Mouse (Mus musculus) frontal cortex, adult (tissue): Measurements from ENCODE around the gene Ppp1r2.

Source experiments
- ATAC-seq: cut with Nextera tagmentation; 2 replicates; pipeline ENCODE4 v1.9.2; 2017; ENCODE audit warnings: mild to moderate bottlenecking, moderate library complexity, mixed read lengths; ENCODE audit not compliant: low TSS enrichment

Gene Ppp1r2

DNA sequence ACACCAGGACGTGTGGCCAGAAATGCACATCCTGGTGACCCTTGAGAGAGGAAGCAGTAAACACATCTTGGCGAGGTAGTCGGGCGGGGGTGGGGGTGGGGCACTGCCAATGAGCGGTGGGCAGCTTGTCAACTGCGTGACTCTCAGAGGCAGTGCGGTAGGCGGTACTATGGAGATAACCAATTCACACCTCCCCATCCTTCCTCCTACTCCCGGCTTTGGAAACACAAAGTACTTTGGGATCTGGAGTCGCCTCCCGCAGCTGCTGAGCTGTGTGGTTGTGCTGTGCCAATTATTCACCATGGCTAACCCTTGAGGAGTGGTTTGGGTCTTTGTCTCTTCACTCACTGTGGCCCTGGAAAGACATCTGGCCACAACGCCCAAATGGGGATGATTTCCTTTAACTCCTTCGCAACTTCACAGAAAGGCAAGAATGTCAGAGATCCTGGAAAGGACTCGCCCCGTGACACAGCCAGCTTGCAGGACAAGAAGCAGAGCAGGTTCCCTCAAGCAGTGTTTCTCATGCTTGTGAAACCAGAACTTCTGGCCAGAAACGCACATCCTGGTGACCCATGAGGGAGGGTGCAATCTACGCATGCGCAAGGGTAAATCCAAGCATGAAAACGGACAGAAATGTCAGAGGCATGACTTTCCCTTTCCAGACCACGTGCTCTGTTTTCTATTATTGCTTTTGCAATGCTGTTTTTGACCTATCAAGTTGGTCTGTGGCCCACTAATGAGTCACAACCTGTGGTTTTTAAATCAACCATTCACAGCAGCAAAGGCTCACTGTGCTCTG lies 41.3 kb downstream of the Ppp1r2 start:
- ATAC-seq = peak; percentile 87

DNA sequence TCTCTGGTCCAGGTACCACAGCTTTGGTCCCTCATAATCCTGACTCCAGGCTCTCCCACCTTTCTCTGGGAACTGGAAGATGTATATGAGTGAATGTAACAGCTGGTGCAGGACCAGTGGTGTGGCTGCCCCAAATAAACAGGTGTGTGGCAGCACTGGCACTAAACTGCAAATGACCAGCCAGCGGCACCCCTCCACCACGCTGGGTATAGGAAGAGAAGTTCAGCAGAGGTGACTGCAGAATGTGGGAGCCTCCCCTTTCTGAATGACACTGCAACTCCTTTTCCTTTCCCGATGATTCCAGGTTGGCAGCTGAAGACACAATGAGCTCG lies 41.9 kb downstream of the Ppp1r2 start:
- ATAC-seq = no peak

DNA sequence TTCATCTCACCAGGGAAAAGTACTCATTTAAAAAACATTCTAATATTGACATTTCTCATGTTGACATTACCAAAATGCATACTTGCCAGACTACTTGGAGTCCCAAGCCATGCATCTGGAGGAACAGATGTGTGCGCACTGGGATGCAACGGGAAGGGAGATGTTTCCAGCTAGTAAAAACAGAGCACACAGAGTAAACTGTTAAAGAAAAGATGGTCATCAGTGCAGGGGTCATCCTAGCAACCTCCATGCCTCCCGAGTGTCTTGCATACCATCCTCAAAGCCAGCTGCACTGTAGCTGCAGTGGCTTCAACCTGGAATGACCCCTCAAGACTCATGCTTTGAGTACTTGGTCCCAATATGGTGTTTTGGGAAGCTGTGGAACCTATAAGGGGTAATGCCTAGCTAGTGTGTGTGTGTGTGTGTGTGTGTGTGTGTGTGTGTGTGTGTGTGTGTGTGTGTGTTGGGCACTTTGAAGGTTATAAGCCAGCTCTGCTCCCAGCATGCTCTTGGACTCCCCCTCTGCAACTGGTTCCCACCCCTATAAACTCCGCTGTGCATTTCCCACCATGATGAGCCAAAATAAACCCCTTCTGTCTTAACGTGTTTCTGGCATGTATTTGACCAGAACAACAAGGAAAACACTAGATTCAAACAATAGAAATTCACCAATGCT lies 42.4 kb downstream of the Ppp1r2 start:
- no peak for ATAC-seq

DNA sequence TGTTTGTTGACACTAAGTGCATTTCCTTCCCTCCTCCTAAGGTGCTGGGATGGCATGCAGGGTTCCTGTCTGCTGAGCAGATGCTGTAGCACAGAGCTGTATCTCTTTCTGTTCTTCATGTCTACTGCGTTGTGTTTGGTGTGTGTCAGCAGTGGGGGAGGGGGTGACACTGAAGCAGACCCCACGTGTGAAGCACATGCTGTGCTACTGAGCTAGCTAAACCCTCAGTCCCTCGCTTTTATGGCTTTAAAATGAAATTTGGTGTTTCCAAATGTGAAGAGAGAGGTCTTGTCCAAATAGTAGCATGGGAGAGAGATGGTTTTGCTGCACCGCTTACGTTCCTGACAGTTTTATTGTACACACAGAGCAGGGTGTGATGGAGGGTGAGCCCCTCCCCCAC lies 43.5 kb downstream of the Ppp1r2 start:
- ATAC-seq = no peak

DNA sequence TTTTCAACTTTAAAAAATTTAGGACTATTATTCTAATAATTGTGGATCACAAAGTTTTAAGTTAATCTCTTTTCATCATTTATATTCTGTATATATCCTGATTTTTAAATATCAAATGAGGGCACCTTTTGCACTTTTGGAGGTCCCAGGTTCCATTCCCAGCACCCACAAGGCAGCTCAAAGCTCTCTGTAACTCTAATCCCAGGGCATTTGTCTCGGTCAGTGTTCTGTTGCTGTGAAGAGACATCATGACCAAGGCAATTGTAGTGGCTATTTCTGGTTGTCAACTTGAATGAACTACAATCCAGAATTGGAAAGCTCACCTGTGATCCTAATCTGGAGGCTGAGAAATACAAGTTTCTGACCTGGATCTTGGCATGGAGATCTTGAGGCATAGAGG lies 47.3 kb downstream of the Ppp1r2 start:
- no peak for ATAC-seq

DNA sequence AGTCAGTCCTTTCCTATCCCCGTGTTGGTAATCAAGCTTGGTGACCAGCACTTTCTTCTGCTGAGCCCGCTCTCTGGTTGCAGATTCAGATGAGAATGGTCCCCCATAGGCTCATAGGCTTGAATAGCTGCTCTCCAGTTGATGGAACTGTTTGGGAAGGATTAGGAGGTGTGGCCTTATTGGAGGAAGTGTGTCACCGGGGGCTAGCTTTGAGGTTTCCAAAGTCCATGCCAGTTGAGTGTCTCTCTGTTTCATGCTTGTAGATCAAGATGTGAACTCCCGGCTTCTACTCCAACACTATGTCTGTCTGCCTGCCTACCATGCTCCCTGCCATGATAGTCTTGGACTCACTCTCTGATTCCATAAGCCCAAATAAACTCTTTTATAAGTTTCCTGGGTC lies 59.8 kb downstream of the Ppp1r2 start:
- ATAC-seq = no peak

DNA sequence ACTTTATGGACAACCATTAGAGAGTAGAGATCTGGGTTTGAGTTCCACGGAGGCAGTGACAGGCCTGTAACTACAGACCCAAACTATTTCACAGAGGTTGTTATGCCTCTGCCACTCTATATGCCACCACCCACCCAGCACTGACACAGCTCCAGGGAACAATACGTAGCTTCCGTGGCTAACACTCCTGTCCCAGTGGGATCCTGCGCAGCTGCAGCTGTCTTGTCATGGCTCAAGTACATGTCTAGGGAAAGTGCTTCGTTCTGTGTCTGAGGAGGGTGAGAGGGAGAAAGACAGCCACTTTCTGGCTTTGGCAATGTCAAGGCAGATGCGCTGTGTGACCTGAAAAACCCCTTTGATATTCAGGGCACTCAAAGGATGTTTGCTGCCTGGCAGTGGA lies 61.6 kb downstream of the Ppp1r2 start:
- ATAC-seq = no peak

DNA sequence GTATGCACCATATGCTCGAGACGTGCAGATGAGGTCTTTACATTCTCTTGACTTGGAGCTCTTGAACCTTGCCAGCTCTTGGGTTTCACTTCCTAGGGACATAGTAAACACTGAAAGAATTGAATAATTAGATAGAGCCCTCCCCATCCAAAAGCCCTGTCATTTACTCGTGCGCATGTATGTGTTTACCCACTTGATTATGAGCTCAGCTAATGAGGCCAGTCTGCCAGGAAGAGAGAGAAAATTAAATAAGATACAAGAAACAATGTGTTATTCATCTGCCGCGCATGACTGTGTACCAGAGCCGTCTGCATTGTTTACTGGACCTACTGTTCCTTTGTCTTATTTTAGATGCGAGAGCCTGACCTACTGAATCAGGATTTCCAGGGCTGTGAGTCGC lies 63.6 kb downstream of the Ppp1r2 start:
- no peak for ATAC-seq

DNA sequence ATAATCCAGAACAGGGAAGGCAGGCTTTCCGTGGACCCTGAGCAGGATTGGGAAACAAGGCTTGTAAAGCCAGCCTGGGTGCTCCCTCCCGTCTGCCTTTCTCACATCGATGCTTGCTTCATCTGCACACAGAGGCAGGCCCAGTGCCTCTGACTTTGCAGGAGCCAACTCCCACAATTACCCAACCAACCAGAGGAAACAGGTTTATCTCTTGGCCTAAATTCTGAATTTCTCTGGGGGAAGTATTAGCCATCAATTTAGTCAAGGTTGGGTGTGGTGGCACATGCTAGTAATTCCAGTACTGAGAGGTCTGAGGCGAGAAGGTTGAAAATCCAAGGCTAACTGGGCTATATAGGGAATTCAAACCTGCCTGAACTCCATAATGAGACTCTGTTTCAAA lies 64.6 kb downstream of the Ppp1r2 start:
- no peak for ATAC-seq

DNA sequence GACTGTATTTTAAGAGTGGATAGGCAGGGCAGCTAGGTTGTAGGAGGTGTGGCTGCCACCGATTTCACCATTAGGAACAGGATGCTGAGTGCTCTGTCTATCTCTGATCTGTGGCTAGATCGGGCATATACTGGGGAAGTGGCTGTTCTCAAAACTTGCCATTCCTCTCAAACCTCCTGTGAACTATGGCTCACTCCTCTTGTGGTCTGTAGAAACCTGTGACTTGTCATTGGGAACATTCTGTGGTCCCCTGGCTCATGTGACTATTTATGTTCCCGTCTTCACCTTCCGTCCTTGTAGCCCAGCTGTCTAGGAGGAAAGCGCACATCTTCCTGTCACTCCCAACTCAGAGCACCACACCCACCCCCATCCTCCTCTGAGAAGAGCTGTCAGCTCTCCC lies 65.2 kb downstream of the Ppp1r2 start:
- ATAC-seq = no peak

DNA sequence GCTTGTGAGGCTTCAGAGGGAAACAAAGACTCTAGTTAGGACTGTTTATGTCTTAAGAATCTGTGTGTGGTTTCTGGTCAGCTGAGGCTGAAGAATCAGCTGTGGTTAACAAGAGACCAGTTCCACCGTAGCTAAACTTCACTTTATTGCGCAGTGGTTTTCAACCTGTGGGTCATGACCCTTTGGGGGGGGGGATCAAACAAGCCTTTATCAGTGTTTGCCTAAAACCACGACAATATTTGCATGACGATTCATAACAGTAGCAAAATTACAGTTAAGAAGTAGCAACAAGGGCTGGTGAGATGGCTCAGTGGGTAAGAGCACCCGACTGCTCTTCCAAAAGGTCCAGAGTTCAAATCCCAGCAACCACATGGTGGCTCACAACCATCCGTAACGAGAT lies 69.4 kb downstream of the Ppp1r2 start:
- ATAC-seq = no peak

DNA sequence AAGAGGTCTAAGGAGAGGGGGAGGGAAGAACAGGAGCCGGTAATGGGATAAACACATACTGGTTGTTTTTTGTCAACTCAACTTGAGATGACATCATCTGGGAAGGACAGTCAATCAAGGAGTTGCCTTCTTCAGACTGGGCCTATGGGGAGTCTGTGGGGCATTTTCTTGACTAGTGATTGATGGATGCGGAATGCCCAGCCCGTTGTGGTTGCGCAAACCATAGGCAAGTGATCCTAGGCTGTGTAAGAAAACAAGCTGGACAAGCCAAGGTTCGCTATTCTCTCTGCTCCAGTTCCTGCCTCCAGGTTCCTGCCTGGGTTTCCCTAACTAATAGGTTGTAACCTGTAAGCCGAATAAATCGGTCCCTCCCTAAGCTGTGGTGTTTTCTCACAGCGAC lies 69.9 kb downstream of the Ppp1r2 start:
- no peak for ATAC-seq

DNA sequence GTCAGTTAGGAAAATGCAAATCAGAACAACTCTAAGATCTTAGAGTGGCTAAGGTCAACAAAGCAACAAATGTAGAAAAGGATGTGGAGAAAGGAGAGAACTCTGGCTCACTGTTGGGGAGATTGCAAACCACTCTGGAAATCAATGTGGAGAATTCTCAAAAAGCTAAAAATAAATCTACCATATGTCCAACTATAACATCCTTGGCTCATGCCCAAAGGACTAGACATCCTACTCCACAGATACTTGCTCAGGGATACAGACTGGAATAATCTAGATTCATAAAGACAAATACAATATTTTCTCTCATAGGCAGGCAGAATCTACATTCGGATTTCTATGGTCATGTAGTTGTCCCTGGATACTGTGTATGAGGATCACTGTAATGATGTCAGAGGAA lies 70.9 kb downstream of the Ppp1r2 start:
- ATAC-seq = no peak

DNA sequence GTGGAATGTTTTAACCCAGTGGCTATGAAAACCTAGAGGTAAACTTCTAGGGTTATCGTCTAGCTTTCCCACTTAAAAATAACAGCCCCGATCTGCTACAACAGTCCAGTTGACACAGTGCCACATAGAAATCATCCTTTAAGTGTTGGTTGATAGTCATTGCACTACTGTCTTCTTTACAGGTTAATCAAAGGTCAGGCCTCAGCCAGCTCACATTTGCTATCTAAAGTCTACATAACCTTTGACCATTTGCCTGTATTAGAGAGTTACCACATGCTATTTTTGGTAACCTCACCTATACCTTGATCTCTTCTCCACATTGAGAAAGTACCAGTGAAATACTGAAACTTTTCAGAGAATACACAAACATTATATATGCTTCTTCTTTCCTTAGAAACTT lies 73.4 kb downstream of the Ppp1r2 start:
- ATAC-seq = no peak
